Mouse (Mus musculus) megakaryocyte-erythroid progenitor cell, adult 5-6 weeks (primary cell): ENCODE results near the gene Wipf1. TPM values are rescaled to one million over a fixed set of nuclear protein-coding genes. Genes with fewer than 3 reads are reported as not detected.

Experiments
- ATAC-seq: replicated peaks from 2 replicates; pipeline ENCODE4 v1.8.0; 2016; ENCODE audit warnings: mild to moderate bottlenecking, inconsistent platforms; ENCODE audit not compliant: severe bottlenecking, poor library complexity, low FRiP score, low TSS enrichment
- total RNA-seq, 2 experiments: library from RNA; stranded (forward) in 1 of 2; stranded (reverse) in 1 of 2; fragments of 200-1000, 215-1000 nt in 1 of 2; fragments of >200 nt in 1 of 2; fragmentation: Nextera tagmentation in 1 of 2; gene quantifications; 2 replicates each; pipeline ENCODE4 v1.2.3; 2014 to 2017

Wipf1 gene
- total RNA-seq, 2 experiments from 2014 or later = 3.9 to 7.7 TPM

DNA sequence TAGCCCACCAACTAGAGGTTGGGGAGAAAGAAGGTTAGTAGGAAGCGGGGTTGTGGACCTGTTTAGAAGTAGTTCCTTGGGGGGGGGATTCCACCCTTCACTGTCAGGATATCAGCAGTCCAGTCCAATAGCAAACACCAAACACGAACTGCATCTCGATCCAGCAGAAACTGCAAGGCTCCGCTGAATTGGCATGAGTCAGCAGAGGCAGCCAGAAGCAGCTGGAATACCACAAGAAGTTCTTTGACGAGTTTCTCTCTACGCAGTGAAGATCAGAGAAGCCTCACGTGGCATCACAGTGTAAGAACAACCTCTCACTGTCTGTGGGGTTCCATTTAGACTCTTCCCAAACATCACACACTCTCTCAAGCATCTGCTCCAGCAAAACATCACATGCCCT, 124.6 kb downstream of the Wipf1 start:
- ATAC-seq = no peak

DNA sequence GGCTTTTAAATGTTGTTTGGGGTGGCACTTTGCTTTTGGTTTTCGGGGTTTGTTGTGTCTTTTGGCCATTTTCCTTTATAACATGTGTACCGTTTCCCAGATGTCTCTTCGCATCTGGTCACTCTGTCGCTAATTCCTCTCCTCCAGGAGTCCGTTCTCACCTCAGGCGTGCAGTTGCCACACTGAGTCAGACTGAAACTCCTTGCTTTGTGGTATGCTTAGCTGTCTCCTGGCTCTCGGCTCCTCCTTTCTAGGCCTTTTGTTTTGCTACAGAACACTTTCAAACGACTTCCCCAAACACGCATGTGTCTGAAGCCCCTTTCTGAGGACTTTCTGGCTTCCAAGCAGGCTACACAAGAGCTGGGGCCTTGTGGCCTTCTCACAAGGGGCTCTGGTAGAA, 125.1 kb downstream of the Wipf1 start:
- ATAC-seq = no peak

GRCm38 (mm10) chr2:73403385-73404013, 126.0 kb downstream of the Wipf1 start:
- no peak for ATAC-seq

- ATAC-seq = no peak
Measured at GRCm38 (mm10) chr2:73401689-73402088, 127.8 kb downstream of the Wipf1 start.

DNA sequence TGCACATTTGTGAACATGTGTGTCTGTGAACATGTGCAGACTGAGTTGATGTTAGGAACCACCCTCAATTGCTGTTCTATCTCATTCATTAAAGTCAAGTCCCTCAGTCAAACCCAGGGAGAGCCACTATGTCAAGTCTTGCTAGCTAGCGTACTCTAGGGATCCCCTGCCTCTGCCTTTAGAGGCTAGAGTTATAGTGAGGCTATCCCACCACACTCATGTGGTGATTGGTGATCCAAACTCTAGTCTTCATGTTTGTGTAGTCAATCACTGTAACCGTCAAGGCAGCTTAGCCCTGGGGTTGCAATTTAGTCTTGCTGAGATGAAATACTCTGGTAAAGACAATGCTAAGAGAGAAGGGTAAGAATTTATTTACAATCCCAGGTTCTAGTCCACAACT, 132.1 kb downstream of the Wipf1 start:
- ATAC-seq = no peak

- ATAC-seq = no peak
Measured at GRCm38 (mm10) chr2:73396828-73397325, 132.7 kb downstream of the Wipf1 start.

- ATAC-seq = no peak
Measured at GRCm38 (mm10) chr2:73395516-73395915, 134.0 kb downstream of the Wipf1 start.

DNA sequence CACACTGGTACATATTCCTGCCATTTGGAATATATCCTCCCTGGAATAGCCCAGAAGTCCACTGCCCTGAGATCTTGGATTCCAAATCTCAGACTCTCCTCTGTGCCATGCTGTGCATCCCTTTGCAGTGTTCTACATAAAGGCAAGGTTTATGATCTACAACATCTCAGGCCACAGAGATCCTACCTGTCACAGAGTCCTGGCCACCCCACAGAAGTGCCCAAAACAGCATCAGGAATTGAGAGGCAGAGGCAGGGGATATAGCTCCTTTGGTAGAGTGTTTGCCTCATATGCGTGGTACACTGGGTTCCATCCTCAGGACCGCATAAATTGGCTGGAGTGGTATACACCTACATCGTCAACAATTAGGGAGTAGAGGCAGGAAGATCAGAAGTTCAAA, 135.1 kb downstream of the Wipf1 start:
- ATAC-seq = no peak

DNA sequence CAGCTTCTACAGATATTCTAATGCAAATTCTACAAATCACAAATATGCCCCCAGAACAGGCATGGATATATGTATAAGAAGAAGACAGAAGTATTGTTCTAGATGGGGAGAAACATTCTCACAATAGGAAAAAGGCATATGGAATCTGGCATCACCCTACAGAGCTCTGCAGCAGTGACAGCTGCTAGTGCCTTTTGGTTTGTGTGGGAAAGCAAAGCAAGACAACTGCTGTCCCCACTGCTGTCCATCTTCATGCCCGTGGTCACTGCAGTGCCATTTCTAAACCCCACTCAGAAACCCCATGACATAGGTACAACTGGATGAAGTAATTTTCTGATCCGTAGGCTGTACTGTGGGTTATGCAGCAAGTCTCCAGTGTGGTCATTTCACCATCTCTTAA, 136.8 kb downstream of the Wipf1 start:
- no peak for ATAC-seq

GRCm38 (mm10) chr2:73389951-73390350, 139.6 kb downstream of the Wipf1 start:
- no peak for ATAC-seq

GRCm38 (mm10) chr2:73387806-73388205, 141.7 kb downstream of the Wipf1 start:
- no peak for ATAC-seq

GRCm38 (mm10) chr2:73386356-73387046, 143.0 kb downstream of the Wipf1 start, which contains the start of gene Gpr155:
Gene Gpr155, minus strand, starts transcription at chr2:73386572.
- peak; percentile 96 for ATAC-seq

GRCm38 (mm10) chr2:73385641-73386355, 143.7 kb downstream of the Wipf1 start:
- ATAC-seq = peak; percentile 39

DNA sequence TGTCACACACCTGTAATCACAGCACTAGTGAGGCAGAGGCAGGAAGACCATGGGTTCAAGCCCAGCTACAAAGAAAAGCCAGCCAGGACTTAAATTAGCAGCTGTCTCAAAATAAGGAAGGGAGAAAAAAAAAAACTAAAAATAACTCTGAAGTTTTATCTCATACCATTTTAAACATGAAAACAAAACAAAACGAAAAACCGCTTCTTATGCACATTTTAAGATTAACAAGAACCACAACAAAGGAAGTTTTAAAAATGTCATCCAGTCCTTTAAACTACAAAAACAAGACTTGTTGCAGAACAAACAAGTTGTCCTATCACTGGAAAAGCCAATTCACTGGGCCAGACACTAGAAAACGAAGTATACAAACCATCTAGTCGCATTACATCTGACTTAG, 144.4 kb downstream of the Wipf1 start:
- ATAC-seq = no peak

DNA sequence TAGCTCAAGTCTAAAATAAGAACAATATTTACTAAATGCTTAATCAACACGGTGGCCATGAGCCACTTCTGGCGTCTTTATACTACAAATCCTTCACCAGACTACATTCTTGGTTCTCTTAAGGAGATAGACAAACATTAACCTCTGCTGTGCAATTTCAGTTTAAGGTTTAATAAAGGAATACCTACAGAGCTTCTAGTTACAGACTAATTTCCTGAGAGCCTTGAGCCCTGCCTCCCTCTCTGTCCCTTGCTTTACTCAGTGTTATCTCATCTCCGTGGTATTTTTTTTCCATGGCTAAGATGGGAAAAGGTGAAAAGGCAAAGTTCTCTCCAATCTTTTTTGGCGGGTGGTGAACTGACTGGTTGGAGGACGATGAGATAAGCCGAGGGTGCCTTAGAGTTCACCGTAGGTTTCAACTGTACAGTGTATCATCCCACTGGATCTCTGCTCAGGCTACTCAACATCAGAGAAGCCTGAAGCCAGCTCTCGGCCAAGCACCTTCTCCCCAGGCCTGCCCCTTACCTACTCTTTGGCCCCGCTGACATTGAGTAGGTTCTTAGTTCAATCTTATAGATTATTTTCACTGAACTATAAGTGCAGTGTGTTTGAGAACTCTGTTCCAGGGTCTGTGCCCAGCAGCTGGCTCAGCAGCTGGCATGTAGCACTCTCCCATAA, 149.1 kb downstream of the Wipf1 start:
- ATAC-seq = no peak

GRCm38 (mm10) chr2:73379656-73380055, 149.9 kb downstream of the Wipf1 start:
- ATAC-seq = no peak
